Mouse (Mus musculus): ENCODE data around the gene Mad2l1bp.

Mad2l1bp gene

GRCm38 (mm10) chr17:46157131-46157530 is 3.8 kb upstream of the Mad2l1bp start:
- in situ Hi-C loops (cut with MboI; ENCODE audit: low sequenced_read_pairs): no loop called here

GRCm38 (mm10) chr17:46156680-46157079 is 3.3 kb upstream of the Mad2l1bp start:
- in situ Hi-C loops (cut with MboI; ENCODE audit: low sequenced_read_pairs): no loop called here

- in situ Hi-C loops (cut with MboI; ENCODE audit: low sequenced_read_pairs): no loop called here
Measured at GRCm38 (mm10) chr17:46154336-46154735, 983 bp upstream of the Mad2l1bp start.

GRCm38 (mm10) chr17:46143578-46144423 is 9.6 kb downstream of the Mad2l1bp start, which contains the start of gene Rsph9:
Rsph9 (minus strand) TSS chr17:46144216.
- in situ Hi-C loops (cut with MboI; ENCODE audit: low sequenced_read_pairs): no loop called here

GRCm38 (mm10) chr17:46139872-46140271 is 13.5 kb downstream of the Mad2l1bp start:
- in situ Hi-C loops (cut with MboI; ENCODE audit: low sequenced_read_pairs): no loop called here

GRCm38 (mm10) chr17:46138563-46139236 is 14.7 kb downstream of the Mad2l1bp start:
- in situ Hi-C loops (cut with MboI; ENCODE audit: low sequenced_read_pairs): no loop called here

GRCm38 (mm10) chr17:46132862-46133261 is 20.5 kb downstream of the Mad2l1bp start:
- in situ Hi-C loops (cut with MboI; ENCODE audit: low sequenced_read_pairs): no loop called here

- in situ Hi-C loops (cut with MboI; ENCODE audit: low sequenced_read_pairs): no loop called here
Measured at GRCm38 (mm10) chr17:46132058-46132718, 21.2 kb downstream of the Mad2l1bp start.

GRCm38 (mm10) chr17:46129741-46130498 is 23.4 kb downstream of the Mad2l1bp start:
- in situ Hi-C loops (cut with MboI; ENCODE audit: low sequenced_read_pairs): no loop called here

- in situ Hi-C loops (cut with MboI; ENCODE audit: low sequenced_read_pairs): no loop called here
Measured at GRCm38 (mm10) chr17:46127814-46128493, 25.4 kb downstream of the Mad2l1bp start.

- in situ Hi-C loops (cut with MboI; ENCODE audit: low sequenced_read_pairs): no loop called here
Measured at GRCm38 (mm10) chr17:46126608-46127007, 26.7 kb downstream of the Mad2l1bp start.

GRCm38 (mm10) chr17:46123953-46124700 is 29.2 kb downstream of the Mad2l1bp start:
- in situ Hi-C loops (cut with MboI; ENCODE audit: low sequenced_read_pairs): no loop called here

- in situ Hi-C loops (cut with MboI; ENCODE audit: low sequenced_read_pairs): no loop called here
Measured at GRCm38 (mm10) chr17:46123285-46123684, 30.1 kb downstream of the Mad2l1bp start.

- in situ Hi-C loops (cut with MboI; ENCODE audit: low sequenced_read_pairs): no loop called here
Measured at GRCm38 (mm10) chr17:46122791-46123190, 30.6 kb downstream of the Mad2l1bp start.

GRCm38 (mm10) chr17:46119641-46120040 is 33.7 kb downstream of the Mad2l1bp start:
- in situ Hi-C loops (cut with MboI; ENCODE audit: low sequenced_read_pairs): no loop called here

- in situ Hi-C loops (cut with MboI; ENCODE audit: low sequenced_read_pairs): no loop called here
Measured at GRCm38 (mm10) chr17:46118423-46118850, 34.9 kb downstream of the Mad2l1bp start.

GRCm38 (mm10) chr17:46117623-46118422 is 35.5 kb downstream of the Mad2l1bp start:
- in situ Hi-C loops (cut with MboI; ENCODE audit: low sequenced_read_pairs): no loop called here

- in situ Hi-C loops (cut with MboI; ENCODE audit: low sequenced_read_pairs): no loop called here
Measured at GRCm38 (mm10) chr17:46116881-46117280, 36.5 kb downstream of the Mad2l1bp start.

- in situ Hi-C loops (cut with MboI; ENCODE audit: low sequenced_read_pairs): no loop called here
Measured at GRCm38 (mm10) chr17:46116138-46116537, 37.2 kb downstream of the Mad2l1bp start.

Data from CH12F3 (cell line).